Mouse (Mus musculus) bone marrow macrophage, adult 2 months (primary cell): ENCODE measurements around the gene Oat.

Experiments
- CTCF ChIP-seq: IDR thresholded peaks from 2 replicates; pipeline ENCODE4 v1.5.1; 2012; ENCODE audit warnings: low read depth, mild to moderate bottlenecking, low read length, moderate library complexity
- POLR2A ChIP-seq: IDR thresholded peaks from 2 replicates; pipeline ENCODE4 v1.6.1; 2012; ENCODE audit warnings: mild to moderate bottlenecking, low read depth, low read length, borderline replicate concordance

- no peak for TF ChIP-seq CTCF
- TF ChIP-seq POLR2A = no peak
Observed at GRCm38 (mm10) chr7:132599071-132599975, 23.1 kb upstream of the Oat start, which contains the start of gene Nkx1-2.
